Mouse (Mus musculus) Muller cell, postnatal 12 days (primary cell): ENCODE results near the gene Ddx25.

Experiments used
- DNase-seq: peaks from one replicate; pipeline ENCODE4 v3.0.0-alpha.2; 2015; ENCODE audit errors: inconsistent ontology term

Ddx25 gene

DNA sequence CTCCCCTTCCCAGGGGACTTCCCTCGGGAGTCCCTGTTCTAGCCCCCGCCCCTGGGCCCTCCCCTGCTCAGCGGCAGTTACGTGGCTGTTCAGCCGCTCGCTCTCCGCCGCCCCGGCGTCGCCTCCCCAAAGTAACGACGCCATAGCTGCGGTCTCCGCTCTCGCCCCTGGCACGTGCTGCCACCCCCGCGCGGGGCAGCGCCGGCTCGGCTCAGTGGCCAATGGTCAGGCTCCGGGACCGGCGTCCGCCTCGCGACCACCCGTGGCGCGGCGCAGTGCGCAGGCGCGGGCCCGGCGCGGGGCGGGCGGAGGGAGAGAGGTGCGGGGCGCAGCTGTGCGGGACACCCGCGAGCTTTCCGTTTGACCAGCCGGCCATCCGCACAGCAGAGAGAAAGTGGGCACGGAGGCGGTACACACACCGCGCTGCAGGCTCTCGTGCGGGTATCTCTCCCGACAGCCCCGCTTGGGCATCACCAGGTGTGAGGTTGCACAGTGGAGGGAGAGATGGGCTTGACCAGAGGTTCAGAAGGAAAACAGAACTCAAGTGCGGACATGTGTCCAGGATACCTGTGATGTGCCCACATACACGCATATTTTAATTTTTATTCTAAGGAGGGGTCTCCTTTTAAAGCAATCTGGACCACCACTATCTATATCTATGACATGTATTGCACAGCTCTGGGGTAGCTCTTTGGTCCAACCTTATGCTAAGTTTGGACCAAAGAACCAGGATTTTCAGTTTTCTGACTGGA lies at the start of gene Ddx25, which contains the start of gene Pus3:
Ddx25 (minus strand) TSS at position 272 of the 752 bp plus-strand sequence.
Pus3 (plus strand) TSS at position 339 of the 752 bp plus-strand sequence.
- DNase-seq = peak; percentile 72

DNA sequence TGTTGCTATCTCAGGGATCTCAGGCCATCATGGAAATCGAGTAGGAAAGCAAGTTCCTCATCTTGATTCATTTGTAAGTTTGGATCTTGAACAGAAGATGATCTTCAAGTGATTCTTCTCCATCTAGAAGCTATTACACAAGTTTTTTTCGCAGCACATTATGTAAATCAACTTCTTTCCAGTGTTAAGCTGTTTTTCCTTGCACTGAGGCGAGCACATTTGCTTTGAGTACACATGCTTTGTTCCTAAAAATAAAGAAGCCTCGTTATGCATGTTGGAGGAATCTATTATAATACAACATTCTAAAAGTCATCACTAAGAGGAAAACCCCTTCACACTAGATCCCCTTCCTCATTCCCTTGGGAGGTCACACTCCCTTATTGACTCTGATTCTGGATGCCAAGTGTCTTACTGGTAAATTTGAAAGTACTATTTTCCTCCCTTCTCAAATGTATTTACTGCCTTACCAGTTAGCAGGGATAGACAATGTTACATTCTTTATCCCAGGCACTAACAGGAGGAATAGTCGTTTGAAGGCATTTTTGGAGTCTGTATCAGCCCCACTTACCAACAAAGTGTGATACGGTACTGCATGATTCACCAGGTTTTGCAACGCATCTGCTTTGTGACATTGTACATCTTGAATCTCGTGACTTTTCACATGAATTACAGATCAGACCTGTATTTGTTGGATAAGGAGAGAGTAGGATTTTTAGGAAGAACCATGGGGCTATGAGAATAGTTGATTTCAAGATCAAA lies 49.5 kb upstream of the Ddx25 start:
- no peak for DNase-seq

- peak; percentile 29 for DNase-seq
Observed at GRCm38 (mm10) chr9:35592903-35593302, 34.6 kb upstream of the Ddx25 start.

DNA sequence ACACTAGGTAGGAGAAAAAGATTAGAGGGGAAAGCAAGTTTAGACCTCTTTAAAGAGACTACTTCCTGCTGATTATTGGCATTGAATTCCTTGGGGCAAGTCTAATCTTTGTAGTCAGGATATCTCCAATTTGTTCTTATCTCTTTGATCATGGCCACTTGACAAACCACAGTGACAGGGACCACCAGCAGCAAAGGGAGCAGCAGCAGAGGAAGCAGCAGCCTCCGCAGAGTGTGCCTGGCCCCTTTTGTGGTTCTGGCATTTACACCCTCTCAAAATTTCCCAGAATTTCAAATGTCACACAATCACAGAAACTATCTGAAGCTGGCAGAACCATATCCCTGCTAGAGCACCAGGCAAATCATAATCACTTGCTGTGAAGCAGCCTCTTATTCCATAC lies 29.3 kb upstream of the Ddx25 start:
- no peak for DNase-seq

DNA sequence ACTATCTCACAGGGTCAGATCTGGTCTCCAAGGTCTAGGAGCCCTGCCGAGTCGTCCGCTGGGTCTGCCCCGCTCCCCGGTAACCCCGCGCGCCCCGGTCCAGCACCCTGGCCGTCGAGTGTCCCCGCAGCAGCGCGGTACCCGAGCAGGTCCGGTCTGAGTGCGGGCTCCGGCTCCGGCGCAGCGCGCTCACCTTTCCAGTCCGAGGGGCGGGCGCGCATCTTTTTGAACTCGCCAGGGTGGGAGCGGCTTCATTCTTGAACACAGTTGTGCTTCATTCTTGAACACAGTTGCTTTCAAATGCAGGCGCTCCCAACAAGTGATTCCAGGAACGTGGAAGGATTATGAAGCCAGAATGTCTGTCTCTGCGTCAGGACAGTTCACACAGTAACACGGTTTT lies 16.1 kb upstream of the Ddx25 start:
- DNase-seq = no peak

DNA sequence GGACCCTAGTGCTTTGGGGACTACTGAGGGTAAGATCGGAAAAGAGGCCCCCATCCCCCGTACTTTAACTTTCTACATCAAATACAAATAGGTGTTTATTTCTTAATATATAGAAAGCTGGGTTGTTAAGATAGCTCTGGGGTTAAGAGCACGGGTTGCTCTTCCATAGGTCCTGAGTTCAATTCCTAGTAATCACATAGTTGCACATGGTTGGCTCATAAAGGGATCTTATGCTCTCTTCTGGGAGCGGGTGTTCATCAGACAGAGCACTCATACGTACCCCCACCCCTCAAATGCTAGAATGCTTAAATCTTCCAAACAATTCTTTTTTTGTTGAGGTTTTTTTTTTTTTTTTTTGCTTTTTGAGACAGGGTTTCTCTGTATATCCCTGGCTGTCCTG lies 12.3 kb upstream of the Ddx25 start:
- DNase-seq = no peak

GRCm38 (mm10) chr9:35569571-35570534 lies 11.5 kb upstream of the Ddx25 start, which contains the start of the genes Pate2 and Hyls1:
Pate2 (plus strand) TSS chr9:35570284.
Hyls1 (minus strand) TSS chr9:35570398.
- DNase-seq = peak; percentile 99

- no peak for DNase-seq
Observed at GRCm38 (mm10) chr9:35567995-35568394, 9.7 kb upstream of the Ddx25 start.

DNA sequence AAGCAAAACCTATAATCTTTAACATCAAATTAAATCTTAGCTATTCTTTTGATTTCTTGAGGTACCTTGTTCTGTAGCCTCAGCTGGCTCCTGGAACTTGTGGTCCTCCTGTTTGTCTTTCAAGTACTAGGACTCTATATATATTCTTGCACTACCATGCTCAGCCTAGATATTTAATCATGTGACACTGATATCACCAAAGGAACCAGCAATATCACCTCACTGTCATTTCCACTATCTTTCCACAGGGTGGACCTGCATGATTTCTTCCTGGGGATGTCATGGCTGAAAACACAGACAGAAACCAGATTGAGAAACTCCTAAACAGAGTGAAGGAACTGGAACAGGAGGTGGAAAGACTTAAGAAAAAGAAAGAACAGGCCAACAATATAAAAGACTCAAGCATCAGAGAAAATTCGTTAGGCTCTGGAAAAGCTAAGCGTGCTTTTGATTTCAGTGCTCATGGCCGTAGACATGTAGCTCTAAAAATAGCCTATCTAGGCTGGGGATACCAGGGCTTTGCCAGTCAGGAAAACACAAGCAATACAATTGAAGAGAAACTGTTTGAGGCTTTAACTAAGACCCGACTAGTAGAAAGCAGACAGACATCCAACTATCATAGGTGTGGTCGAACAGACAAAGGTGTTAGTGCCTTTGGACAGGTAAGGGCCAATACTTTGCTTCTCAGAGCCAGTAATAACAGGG lies 6.4 kb upstream of the Ddx25 start:
- no peak for DNase-seq

DNA sequence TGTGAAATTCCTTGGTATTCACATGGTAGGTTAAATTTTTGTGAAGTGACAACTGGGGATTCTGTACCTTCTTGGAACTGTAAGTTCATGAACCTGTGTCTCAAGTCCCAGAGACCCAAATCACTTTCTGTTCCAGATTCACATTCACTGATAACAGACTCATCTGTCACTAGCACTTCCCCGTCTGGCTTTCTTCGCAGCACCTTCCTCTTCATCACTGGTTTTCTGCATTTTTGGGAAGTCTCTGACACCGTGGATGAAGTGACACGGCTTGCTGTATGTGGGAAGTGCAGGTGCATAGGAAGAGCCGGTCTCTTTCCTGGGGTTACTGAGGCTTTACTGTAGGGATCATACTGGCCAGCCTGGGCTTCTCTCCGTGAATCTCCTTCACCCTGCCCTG lies 3.3 kb upstream of the Ddx25 start:
- DNase-seq = no peak

GRCm38 (mm10) chr9:35561076-35561475 lies 2.7 kb upstream of the Ddx25 start:
- no peak for DNase-seq

DNA sequence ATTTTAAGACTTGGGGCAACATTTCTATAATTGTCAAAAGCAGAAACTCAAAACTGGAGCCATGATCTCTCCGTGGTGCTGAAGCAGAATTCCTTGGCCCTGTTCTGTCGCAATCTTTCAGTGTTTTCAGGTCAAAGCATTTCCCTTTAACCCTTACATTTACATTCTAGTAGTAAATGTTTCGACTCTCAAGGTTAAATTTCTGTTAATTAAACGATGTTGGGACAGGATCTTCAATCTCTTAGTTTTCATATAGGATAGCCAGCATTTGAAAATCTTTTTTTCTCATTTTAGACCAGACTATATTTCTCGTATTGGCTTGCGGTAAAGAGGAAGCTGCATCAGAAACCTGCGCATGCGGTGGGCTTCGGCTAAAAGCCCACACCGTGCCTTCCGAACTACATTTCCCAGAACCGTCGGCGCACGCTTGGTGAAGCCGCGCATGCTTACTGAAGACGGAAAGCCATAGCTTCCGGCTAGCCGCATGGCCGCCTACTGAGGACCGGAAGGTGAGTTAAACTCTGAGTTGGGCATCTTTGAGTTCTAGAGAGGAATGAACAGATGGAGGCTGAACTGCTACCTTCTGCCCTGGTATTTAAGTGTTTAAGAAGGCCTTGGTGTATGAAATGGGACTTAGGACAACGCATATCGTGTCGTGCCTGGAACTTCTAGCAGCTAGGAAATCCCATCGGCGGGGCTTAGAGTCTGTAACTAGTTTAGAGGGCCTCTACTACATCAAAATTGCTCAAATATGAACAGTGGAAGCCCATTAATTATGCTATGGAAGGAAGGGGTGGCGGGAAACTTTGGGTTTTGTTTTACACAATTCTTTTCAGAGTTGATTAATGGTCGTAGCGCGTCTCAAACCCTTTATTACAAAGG lies 922 bp upstream of the Ddx25 start:
- peak; percentile 69 for DNase-seq

GRCm38 (mm10) chr9:35556494-35557102 lies 1.7 kb downstream of the Ddx25 start:
- no peak for DNase-seq

- no peak for DNase-seq
Observed at GRCm38 (mm10) chr9:35548455-35548854, 9.9 kb downstream of the Ddx25 start.

DNA sequence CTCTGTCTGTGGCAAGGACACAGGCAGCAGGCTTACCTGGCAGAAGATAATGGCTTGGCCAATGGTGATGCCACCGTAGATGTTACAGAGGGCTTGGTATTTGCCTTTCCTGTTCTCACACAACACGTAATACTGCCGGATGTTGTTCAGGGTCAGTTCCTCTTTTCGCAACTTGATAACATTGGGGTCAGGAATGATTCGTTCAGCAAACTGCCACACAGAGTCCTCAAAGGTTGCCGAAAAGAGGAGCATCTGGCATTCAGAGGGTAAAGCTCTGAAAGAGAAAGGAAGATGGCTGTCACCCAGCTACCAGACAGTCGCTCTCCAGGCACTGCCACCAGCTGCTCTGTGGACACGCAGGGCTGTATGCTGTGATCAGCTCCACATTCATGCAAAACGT lies 11.6 kb downstream of the Ddx25 start:
- DNase-seq = no peak

GRCm38 (mm10) chr9:35545704-35546103 lies 12.6 kb downstream of the Ddx25 start:
- no peak for DNase-seq

DNA sequence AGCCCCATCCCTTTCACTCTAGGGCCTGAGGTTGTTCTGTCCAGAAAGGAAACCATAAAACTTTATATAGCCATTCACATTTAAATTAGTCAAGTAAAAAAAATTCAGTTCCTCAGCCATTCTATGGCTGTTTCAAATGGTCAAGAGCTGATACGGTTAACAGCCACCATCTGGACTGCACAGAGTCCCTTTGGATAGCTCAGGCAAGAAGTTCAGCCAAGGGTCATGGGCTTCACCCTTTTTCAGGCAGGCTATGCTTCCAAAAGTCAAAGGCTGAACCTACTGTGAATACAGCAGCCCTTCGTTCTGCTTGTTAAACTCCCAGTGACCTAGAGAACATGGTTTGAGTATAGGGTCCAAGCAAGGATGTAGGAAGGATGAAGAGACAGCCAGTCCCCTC lies 13.7 kb downstream of the Ddx25 start:
- no peak for DNase-seq

- DNase-seq = no peak
Observed at GRCm38 (mm10) chr9:35543099-35543860, 15.0 kb downstream of the Ddx25 start.

DNA sequence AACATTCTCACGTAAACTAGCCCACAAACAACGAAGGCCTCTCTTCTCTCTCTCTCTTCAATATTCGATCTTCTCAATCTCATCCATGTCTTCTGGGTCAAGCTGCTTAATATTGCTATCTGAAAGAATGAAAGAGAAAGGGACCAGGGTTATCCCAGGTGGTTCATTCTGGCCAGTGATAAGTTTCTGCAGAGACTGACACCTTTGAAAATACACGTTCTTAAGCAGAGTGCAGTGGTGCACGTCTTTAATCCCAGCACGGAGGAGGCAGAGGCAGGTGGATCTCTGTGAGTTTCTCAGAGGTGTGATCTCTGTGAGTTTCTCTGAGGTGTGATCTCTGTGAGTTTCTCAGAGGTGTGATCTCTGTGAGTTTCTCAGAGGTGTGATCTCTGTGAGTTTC lies 16.4 kb downstream of the Ddx25 start:
- DNase-seq = no peak
